Mouse (Mus musculus) C2C12 (cell line): ENCODE measurements around the gene Txnrd2.

ENCODE experiments used
- CEBPB ChIP-seq: IDR thresholded peaks from one replicate; pipeline ENCODE4 v1.6.1; 2011; ENCODE audit warnings: low read depth, mild to moderate bottlenecking, control low read depth, moderate library complexity
- CTCF ChIP-seq: IDR thresholded peaks from one replicate; pipeline ENCODE4 v1.5.1; 2011; ENCODE audit not compliant: control insufficient read depth, insufficient read depth, insufficient read length
- FOSL1 ChIP-seq: IDR thresholded peaks from one replicate; pipeline ENCODE4 v1.8.0; 2011; ENCODE audit warnings: mild to moderate bottlenecking, low read length; ENCODE audit not compliant: poor library complexity, insufficient read depth, severe bottlenecking
- MAX ChIP-seq: IDR thresholded peaks from one replicate; pipeline ENCODE4 v1.6.1; 2011; ENCODE audit warnings: mild to moderate bottlenecking, control low read depth
- MYOD1 ChIP-seq: IDR thresholded peaks from one replicate; pipeline ENCODE4 v1.6.1; 2011; ENCODE audit warnings: low read depth; ENCODE audit not compliant: control insufficient read depth, insufficient read length
- MYOG ChIP-seq: IDR thresholded peaks from one replicate; pipeline ENCODE4 v1.6.1; 2011; ENCODE audit not compliant: control insufficient read depth, insufficient read length; ENCODE audit errors: extremely low read depth
- USF1 ChIP-seq: IDR thresholded peaks from one replicate; pipeline ENCODE4 v1.6.1; 2011; ENCODE audit warnings: low read depth, mild to moderate bottlenecking, control low read depth, moderate library complexity

GRCm38 (mm10) chr16:18472976-18473375 lies 46.8 kb downstream of the Txnrd2 start:
- TF ChIP-seq CTCF = no peak
- no peak for TF ChIP-seq USF1
- TF ChIP-seq MYOG = no peak
- no peak for TF ChIP-seq MYOD1
- TF ChIP-seq MAX = no peak
- no peak for TF ChIP-seq CEBPB
- no peak for TF ChIP-seq FOSL1
